Mouse (Mus musculus) E14TG2a.4 (cell line): ENCODE data around the gene Kat5.

ENCODE experiments used
- CTCF ChIP-seq: conservative IDR thresholded peaks from 2 replicates; pipeline ENCODE4 v1.5.1; 2014; ENCODE audit warnings: low read length
- POU5F1 ChIP-seq: IDR thresholded peaks from 2 replicates; pipeline ENCODE4 v1.6.1; 2014; ENCODE audit warnings: low read length, borderline replicate concordance

- no peak for TF ChIP-seq CTCF
- TF ChIP-seq POU5F1 = no peak
These were observed 36.8 kb upstream of the Kat5 start for GRCm38 (mm10) chr19:5646731-5647330.
